Mouse (Mus musculus) R1 (cell line): ENCODE results near the gene 4933406M09Rik.

Source experiments
- DNase-seq: peaks from one replicate; pipeline ENCODE4 v3.0.0-alpha.2; 2018; ENCODE audit warnings: low read depth, low spot score

4933406M09Rik gene

DNA sequence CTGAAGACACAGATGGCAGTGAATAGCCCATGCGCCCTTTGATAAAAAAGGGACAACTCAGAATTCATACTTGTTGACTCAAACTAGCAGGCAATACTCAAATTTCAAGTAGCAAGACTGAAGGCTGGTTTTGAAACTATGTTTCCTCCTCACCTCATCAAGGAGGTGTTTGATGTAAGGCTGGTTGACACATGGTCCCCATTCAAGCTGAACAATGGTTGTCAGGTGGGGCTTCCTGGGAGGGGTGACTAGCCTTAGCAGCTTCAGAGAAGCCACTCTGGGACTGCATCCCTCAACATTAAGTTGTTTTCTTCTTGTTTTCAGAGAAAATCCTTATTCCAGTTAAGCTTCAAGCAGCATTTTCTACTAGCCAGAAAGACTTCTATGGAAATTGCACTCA is at the start of gene 4933406M09Rik:
Gene 4933406M09Rik, plus strand, starts transcription at position 275 of the 400 bp plus-strand sequence.
- DNase-seq: peak; percentile 52

DNA sequence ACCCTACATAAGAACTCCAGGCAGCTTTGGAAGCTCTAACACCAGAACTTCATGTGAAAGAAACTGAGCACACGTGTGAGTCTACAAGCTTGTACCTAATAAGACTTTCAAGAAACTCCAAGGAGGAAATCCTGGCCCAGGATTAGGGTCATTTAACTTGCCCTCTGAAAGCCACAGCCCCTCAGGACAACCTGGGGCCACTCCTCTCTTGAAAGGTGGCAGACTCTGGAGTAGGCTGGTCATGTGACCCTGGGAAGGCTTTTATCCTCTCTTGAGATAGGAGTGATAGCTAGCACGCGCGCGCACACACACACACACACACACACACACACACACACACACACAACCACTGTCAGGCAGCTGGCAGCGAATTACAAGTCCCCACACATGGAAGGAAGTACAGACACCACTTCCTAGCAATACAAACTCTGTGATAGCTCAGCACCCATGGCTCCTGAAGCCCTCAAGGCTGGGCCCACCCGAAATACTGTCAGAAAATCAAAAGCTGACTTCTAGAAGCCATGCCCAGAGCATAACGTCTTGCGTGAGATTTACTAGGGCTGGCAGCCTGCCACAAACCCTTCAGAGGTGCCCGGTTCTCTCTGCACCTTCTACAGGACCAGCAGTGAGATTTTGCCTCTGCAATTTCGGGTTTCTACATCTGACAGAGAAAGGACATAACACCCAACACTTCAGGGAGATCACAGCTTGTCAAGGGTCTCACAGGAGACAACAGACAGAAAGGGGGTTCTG is 48.6 kb upstream of the 4933406M09Rik start:
- no peak for DNase-seq

DNA sequence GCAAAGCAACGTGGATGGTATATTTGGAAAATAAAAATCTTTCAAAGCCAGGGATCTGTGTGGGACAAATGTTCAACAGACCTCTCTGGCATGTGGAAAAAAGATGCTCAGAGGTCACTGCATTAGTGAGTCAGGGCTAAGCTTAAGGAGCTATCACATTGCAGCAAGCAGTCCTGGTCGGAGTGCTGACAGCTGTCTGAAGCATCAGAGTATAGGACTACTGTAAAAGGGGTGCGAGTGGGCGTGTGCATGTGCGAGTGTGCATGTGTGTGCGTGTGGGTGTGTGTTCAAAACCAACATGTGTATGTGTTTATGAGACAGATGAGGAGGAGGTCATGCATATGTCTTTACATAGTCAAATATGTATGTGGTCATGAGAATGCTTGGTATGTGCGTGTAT is 46.6 kb upstream of the 4933406M09Rik start:
- DNase-seq: no peak

DNA sequence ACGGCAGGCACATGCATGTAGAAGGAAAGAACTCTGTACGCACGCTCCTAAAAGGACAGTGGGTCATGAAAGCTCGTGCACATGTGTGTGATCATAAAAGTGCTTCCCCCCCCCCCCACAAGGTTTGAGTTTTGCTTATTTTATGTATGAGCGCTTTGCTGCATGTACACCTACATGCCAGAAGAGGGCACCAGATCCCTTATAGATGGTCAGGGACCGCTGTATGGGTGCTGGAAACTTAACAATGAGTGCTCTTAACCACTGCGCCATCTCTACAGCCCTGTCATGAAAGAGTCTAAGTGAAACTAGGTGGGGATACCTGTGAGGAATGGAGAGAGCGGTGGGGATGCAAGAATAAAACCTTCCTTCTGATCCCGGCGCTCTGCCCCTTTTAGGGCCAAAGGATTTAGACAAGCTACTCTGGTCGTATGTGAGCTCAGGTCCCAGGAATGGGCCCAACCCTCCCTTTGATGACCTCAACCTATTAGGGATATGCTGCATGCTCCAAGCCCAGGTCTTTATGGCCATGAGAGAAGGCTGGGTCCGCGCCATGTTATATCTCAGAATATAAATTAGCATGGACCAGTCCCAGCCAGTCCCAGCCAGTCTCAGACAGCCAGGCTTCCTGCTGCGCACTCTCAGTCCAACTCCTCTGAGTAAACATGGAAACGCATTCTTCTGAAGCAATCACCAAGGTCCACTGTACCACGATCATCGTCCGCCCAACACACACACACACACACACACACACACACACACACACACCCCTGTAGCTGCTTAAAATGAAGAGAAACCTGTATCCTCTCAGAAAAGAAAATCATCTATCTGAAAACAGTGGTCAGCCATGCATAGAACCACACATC is 45.8 kb upstream of the 4933406M09Rik start:
- DNase-seq: peak; percentile 87

DNA sequence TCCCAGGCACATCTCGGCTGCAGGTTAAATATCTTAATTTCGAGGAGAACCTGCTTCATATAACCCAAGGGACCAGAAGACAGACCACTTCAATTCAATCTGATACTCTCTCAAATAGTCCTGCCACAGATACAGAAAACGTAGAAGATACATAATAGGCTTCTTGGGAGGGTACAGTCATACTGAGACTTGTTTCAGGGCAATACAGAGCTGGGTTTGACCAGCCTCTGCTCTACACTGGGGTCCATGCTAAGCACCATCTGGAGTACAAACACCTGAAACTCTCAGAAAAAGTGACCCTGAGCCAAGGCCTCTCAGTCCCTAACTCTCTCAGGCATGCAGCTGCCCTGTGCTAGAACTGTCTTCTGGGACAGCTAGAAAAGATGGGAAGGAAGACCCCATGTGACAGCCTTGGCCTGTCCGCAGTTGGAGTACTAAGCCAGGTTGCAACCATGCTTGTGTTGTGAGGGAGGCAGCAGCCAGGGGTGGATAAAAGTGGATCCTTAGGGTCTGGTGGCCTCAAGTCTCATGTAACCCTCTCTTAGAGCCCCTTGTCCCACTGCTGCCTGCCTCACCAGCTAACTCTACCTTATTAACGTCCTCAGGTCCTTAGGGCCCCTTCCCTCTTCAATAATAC is 44.0 kb upstream of the 4933406M09Rik start:
- no peak for DNase-seq

DNA sequence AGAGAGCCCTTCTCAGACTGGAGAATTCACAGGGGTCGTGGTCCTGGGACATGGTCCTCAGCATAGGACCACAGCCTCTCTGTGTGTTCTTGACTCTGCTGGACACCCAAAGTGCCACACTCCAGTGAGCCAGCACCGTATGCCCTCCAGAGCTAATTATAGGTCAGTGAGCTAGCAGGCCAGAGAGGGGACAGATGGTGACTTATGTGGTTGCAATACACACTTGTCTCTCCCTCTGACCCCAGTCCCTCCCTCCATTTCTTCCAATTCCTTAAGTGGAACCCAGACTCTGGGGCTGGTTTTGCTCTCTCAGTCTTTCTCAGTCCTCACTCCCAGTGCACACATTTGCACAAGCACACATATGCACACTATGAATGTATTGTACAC is 43.5 kb upstream of the 4933406M09Rik start:
- DNase-seq: no peak

DNA sequence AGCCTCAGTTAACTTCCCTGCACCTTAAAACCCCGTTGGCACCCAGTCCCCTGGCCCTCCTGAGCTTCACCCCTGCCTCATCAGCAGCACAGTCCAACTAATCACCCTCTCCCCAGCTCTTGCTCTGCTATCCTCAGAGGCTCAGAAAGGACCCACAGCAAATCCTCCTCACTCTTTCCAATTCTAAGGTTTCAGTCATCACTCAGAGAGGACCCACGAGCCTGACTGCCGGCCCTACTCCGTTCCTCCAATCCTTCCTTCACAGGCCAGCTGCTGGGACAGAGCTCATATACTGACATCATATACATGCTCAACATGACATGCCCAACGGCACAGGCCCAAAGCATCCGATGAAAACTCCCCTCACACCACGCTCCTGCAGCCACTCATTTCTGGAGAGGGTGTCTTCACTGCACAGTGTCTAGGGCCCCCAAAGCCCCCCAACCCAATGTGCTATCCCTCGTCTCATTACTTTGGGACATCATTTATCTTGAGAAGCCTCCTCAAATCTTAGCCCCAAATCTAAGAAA is 42.9 kb upstream of the 4933406M09Rik start:
- DNase-seq: no peak

DNA sequence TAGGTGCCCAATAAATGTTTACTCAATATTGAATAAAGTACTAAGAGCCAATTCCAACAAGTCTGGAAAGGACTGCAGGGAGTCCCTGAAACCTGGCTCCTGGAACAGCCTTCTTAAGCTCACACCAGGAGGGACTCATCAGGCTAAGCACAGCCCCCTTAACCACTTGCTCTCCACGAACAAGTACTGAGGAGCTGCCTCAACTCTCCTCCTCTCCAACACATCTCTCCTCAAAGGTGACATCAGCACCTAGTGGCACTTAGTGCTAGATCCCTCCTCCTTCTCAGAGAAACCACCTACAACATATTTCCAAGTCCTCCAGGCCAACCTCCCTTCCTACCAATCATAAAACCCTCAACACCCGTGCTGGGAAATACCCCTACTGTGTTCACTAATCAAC is 42.2 kb upstream of the 4933406M09Rik start:
- peak; percentile 34 for DNase-seq

DNA sequence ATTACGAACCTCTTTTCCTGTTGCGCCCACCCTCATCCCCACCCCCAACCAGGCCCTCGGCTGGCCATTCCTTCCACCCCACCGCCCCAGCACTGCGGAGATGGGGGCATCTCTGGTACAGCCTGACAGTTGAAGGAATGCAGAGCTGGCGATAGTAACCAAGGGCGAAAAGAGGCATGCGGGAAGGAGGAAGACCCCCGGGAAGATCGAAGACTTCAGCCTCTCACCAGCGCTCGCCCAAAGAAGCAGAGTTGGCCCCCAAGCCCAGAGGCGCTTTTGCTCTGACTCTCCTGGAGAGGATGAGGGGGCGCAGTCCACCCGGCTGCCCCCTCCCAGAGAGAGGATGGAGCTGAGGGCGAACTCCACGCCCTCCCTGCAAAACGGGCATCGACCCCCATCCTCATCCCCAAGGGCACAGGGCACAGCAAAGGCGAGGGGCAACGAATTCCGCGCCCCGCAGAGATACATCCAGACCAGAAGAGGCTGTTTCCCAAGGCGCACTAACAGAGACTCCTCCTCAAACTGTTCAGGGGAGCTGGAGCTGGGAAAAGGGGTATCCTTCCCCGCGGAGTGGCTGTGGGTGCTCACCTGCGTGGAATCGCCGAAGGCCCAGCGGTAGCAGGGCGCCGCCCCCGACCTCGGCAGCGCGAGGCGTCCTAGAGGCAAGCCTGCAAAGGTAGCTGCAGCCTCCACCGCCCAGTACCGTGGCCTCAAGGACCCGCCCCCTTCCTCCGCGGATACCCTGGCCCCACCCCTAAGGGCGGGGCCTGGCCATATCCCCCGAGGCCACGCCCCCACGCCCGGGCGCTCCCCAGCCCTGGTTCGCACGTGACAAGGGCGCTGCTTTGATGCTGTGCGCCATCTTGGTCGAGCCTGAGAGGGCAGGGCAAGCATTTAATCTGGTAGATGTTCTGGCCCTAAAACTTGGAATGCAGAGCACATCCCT is 41.5 kb upstream of the 4933406M09Rik start:
- peak; percentile 95 for DNase-seq

DNA sequence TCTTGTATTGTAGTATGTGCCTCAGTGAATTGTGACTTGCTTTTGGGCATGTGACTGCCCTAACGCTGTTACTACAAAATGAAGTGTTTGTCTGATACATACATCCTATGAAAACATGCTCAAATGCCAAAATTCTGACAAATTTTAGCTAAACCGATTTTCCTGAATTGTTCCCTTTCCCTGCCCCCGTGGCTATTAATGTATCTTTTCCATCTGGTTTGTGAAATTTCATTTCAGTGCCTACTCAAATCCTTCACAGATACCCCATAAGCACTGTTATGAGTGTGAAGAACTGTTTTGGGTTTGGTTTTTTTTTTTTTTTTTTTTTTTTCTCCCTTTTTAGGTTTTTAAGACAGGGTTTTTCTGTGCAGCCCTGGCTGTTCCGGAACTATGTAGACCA is 40.7 kb upstream of the 4933406M09Rik start:
- DNase-seq: no peak

DNA sequence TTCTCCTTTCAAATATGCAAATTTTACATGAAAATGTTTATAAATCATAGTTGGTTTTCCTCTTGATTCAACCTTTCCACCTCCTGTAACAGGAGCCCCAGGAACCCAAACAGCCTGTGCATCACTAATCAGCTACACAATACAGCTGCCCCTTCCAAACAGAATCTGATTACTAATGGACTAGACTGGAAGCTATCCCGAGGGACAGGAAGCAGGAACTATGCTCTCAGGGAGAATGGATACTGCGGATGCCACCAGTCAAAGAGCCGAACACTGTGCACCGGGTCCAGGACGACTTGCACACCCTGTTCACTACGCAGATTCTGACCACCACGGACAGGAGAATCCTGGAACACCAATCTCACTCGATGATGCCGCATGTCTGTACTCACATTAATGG is 37.9 kb upstream of the 4933406M09Rik start:
- no peak for DNase-seq

DNA sequence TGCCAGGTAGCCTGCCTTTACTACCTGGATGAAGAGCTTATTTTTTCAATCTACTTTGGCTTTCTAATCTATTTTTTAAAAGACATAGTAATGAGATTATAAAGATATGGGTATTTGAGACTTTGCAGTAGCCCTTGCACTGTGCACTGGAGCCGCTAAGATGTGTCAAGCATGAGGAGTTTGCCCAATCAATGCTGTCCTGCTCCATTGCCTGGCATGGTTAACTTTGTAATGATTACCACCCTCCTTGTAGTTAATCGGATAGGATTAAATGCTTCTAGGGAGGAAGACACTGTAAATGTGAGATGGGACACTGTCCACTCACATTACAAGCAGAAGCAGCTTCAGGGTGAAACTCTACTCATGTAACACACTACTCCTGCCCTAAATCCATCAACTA is 32.4 kb upstream of the 4933406M09Rik start:
- DNase-seq: no peak

DNA sequence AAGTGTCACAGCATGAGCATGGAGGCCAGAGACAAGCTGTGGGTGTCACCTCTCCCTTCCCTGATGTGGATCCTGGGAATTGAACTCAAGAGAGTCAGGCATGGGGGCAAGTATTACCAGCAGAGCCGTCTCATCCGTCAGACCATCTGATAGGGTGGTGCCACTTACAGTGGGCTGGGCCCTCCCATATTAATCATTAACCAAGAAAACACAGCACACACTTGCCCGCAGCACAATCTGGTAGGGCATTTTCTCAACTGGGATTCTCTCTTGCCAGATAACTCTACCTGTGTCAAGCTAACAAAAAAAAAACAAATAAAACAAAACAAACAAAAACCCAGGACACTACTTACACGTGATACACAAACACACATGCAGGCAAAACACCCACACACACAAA is 28.3 kb upstream of the 4933406M09Rik start:
- no peak for DNase-seq

DNA sequence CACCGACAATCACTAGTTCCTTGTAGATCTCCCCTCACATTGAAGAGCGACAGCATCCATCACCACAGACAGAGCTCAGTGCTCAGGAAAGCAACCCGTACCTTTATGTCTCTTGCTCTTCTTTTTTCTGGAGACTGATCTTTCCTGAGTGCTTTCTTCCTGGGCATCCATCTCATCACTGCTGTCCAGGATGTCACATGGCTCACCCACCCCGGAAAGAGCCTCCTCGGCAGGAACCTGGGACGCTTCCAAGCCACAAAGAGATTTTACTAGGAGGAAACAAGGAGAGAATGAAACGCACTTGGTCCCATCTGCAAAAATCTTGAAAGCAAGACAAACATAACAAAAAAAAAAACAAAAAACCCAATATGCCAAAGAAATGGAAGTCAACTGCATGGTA is 25.1 kb upstream of the 4933406M09Rik start:
- no peak for DNase-seq

DNA sequence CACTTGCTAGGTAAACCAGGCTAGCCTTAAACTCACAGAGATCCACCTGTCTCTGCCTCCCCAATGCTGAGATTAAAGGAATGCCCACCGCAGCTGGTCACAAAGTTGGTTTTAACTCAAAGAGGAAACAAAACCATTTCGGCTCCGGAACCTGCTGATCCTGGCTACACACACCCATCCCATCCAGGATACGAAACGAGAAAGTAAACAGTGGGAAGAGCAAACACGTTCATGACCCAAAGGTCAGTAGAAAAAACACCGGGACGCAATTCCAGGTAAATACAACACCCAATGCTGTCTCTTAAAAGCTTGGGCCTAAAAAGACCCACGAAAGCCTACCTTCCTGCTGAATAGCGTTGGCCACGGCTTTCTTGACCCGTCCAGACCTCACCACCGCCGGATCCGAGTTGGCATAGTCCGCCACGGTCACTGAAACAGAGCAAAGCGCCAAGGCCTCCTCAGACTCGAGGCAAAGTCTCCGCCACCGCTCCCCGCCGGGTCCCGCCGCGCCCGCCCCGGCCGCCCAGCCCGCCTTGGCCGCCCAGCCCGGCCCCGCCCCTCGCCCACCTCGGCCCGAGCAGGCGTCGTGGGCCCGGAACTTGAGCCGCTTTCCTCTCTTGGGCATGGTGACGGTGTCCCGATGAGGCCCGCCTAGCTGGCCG is 24.4 kb upstream of the 4933406M09Rik start:
- DNase-seq: no peak

DNA sequence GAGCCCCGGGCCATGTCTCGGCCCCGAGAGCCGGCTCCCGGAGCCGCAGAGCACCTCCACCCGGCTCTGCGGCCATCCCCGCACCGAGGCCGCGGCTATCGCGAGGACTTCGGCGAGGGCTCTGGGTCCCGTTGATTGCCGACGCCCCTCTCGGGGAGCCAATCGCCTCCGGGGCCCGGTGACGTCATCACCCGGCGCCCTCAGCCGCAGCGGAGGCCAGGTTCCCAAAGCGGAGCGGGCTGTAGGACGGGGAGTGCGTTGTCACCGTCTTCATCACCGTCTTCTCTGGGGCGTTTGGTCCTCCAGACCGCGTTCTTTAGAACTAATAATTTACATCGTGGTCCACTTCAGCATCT is 23.9 kb upstream of the 4933406M09Rik start, which contains the start of gene Tmem183a:
Gene Tmem183a, minus strand, starts transcription at position 123 of the 356 bp plus-strand sequence.
- peak; percentile 94 for DNase-seq

DNA sequence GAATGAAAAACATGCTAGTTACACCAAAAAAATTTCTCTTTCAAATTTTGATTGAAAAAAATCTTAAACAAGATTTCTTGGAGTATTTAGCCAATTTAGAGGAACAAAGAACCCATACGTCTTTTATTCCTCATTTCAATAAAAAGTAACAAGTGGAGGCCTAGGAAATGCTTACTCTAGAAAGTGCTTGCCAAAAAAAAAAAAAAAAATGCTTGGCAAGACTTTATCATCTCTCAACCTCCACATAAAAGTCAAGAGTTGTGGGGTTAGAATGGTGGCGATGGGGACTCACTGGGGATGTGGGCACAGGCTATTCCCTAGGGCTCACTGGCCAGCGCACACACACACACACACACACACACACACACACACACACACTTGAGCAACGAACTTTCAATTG is 22.5 kb upstream of the 4933406M09Rik start:
- no peak for DNase-seq

DNA sequence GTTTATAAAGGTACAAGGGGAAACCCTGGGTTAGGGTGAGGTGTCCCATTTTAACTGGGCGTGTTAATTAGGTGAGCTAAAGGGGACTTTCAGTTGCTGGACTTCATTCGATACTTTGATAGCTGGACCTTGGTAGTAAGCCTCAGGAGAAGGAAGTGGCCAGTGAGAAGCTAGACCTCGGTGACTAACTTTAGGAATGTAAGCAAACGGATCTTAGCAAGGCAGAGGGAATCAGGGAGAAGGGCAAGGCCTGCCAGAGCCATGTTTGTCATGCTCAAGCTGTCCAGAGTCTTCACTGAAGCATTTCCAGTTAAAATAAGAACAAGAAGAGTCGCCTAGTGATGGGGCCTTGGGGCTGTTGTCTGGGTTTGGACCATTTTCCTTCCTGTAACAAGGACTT is 20.2 kb upstream of the 4933406M09Rik start:
- DNase-seq: no peak

DNA sequence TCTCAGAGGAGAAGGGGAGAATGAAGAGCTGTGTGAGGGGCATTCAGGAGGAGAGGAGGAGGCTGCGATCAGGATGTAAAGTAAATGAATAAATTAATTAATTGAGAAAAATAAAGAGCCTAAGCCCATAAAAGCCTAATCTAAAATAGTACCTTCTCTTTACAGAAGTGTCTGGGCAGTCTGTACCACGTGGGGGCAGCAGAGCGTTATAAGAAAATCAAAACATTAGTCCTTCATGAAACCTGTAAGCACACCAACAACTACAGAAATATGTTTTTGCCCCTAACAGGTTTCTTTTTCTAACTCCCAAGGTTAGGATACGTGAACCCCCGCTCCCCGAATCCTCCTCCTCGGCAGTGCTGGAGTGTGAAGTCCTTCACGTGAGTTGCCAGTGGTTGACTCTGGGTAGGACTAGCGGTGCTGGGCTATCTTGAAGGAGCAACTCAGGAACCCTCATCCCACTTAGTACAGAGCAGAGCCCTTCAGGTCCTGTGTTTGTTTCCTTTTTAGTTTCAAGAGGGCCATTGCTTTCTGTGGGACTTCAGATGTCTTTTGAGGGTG is 16.9 kb upstream of the 4933406M09Rik start:
- DNase-seq: peak; percentile 73

DNA sequence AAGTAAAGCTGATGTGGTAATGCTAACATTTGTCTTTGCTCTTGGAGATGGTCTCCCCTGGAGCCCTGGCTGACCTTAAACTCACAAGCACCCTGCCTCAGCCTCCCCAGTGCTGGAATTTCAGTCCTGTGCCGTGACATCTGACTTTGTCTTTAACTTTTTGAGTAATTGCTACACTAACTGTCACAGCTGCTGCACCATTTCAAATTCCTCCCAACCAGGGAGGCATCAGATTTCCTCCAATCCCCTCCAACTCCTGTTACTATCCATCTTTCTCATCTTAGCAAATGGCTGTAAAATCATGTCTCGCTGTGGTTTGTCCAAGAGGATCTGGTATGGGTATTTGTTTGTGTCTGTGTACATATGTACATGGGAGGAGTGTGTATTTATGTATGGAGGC is 11.6 kb upstream of the 4933406M09Rik start:
- no peak for DNase-seq
